Mouse (Mus musculus): Measurements from ENCODE around the gene Naa16.

GRCm38 (mm10) chr14:79311918-79312454, 78.6 kb downstream of the Naa16 start:
- no peak for TF ChIP-seq CTCF (IDR thresholded peaks at IDR 0.05; ENCODE audit: extremely low read depth, insufficient read length, insufficient replicate concordance, low read depth, low read length)
- TF ChIP-seq POLR2A (IDR thresholded peaks at IDR 0.05; ENCODE audit: low read depth, low read length): no peak
